Mouse (Mus musculus): Measurements from ENCODE around the gene Tbcc. TPM values are rescaled to one million over a fixed set of nuclear protein-coding genes. Genes with fewer than 3 reads are reported as not detected.
"Not testable (repeated sequence)": the region's sequence is repeated elsewhere in the genome, so short reads cannot be mapped to it uniquely, and the experiment has no call there.

Gene Tbcc
- 10 to 100 TPM; 24.8 to 38.5 (median 33.2) TPM for total RNA-seq (2022)

GRCm38 (mm10) chr17:46890116-46890815 lies at the start of gene Tbcc:
Gene Tbcc, plus strand, starts transcription at chr17:46890684.
- DNase-seq (ENCODE audit: low spot score in 2 of 2): peak; percentile 95 to 97

GRCm38 (mm10) chr17:46843022-46843421 lies 47.5 kb upstream of the Tbcc start:
- DNase-seq (ENCODE audit: low spot score in 2 of 2): no peak

GRCm38 (mm10) chr17:46843716-46844115 lies 46.8 kb upstream of the Tbcc start:
- no peak for DNase-seq (ENCODE audit: low spot score in 2 of 2)

GRCm38 (mm10) chr17:46844811-46845210 lies 45.7 kb upstream of the Tbcc start:
- no peak for DNase-seq (ENCODE audit: low spot score in 2 of 2)

GRCm38 (mm10) chr17:46845262-46845661 lies 45.2 kb upstream of the Tbcc start:
- no peak for DNase-seq (ENCODE audit: low spot score in 2 of 2)

GRCm38 (mm10) chr17:46846573-46846972 lies 43.9 kb upstream of the Tbcc start:
- DNase-seq (ENCODE audit: low spot score in 2 of 2): not testable (repeated sequence)

- DNase-seq (ENCODE audit: low spot score in 2 of 2): no peak
These were observed 43.3 kb upstream of the Tbcc start for GRCm38 (mm10) chr17:46847206-46847605.

- DNase-seq (ENCODE audit: low spot score in 2 of 2): no peak
These were observed 37.8 kb upstream of the Tbcc start for GRCm38 (mm10) chr17:46852725-46853124.

GRCm38 (mm10) chr17:46853281-46853680 lies 37.2 kb upstream of the Tbcc start:
- peak; percentile 59 to 65 for DNase-seq (ENCODE audit: low spot score in 2 of 2)

GRCm38 (mm10) chr17:46854096-46854495 lies 36.4 kb upstream of the Tbcc start:
- DNase-seq (ENCODE audit: low spot score in 2 of 2): no peak

GRCm38 (mm10) chr17:46854640-46855110 lies 35.8 kb upstream of the Tbcc start:
- DNase-seq (ENCODE audit: low spot score in 2 of 2): no peak

- no peak for DNase-seq (ENCODE audit: low spot score in 2 of 2)
These were observed 35.0 kb upstream of the Tbcc start for GRCm38 (mm10) chr17:46855328-46856106.

GRCm38 (mm10) chr17:46856107-46856388 lies 34.4 kb upstream of the Tbcc start:
- DNase-seq (ENCODE audit: low spot score in 2 of 2): no peak

GRCm38 (mm10) chr17:46856471-46857360 lies 33.8 kb upstream of the Tbcc start:
- peak in 1 of 2 experiments; percentile 70 for DNase-seq (ENCODE audit: low spot score in 2 of 2)

GRCm38 (mm10) chr17:46857361-46857902 lies 33.1 kb upstream of the Tbcc start:
- DNase-seq (ENCODE audit: low spot score in 2 of 2): peak; percentile 68 to 77

GRCm38 (mm10) chr17:46857903-46858748 lies 32.4 kb upstream of the Tbcc start, which contains the start of gene Bicral:
Gene Bicral, minus strand, starts transcription at chr17:46858482.
- peak in 1 of 2 experiments; percentile 53 for DNase-seq (ENCODE audit: low spot score in 2 of 2)

GRCm38 (mm10) chr17:46858749-46859444 lies 31.6 kb upstream of the Tbcc start:
- no peak for DNase-seq (ENCODE audit: low spot score in 2 of 2)

GRCm38 (mm10) chr17:46860120-46860519 lies 30.4 kb upstream of the Tbcc start:
- no peak for DNase-seq (ENCODE audit: low spot score in 2 of 2)

GRCm38 (mm10) chr17:46864566-46865195 lies 25.8 kb upstream of the Tbcc start:
- DNase-seq (ENCODE audit: low spot score in 2 of 2): no peak
